Mouse (Mus musculus) brain, embryonic 14.5 days (tissue): ENCODE measurements around the gene Ap1b1.
A peak's percentile ranks its signal among the peaks of the same experiment; 100 is the strongest.

ENCODE experiments used
- CTCF ChIP-seq: fragments of 200-500 bp; IDR thresholded peaks from 2 replicates; pipeline ENCODE4 v1.5.1; 2012; ENCODE audit warnings: inconsistent platforms, mild to moderate bottlenecking, moderate library complexity, borderline replicate concordance; ENCODE audit not compliant: insufficient read depth, insufficient read length; ENCODE audit errors: extremely low read depth
- POLR2A ChIP-seq: fragments of 200-500 bp; IDR thresholded peaks from 2 replicates; pipeline ENCODE4 v1.6.1; 2012; ENCODE audit warnings: mild to moderate bottlenecking, inconsistent platforms, borderline replicate concordance; ENCODE audit not compliant: poor library complexity, insufficient read depth, insufficient read length, severe bottlenecking; ENCODE audit errors: extremely low read depth

- TF ChIP-seq CTCF = peak; percentile 30; the same call in 1 of the 2 replicates
- TF ChIP-seq POLR2A = no peak
Measured at GRCm38 (mm10) chr11:5091706-5092105, 105.1 kb downstream of the Ap1b1 start.
